Mouse (Mus musculus) central nervous system, embryonic 14 days (tissue): ENCODE results near the gene Rhox9. TPM values are rescaled to one million over a fixed set of nuclear protein-coding genes. Genes with fewer than 3 reads are reported as not detected.

ENCODE experiments used
- polyA plus RNA-seq: library from polyadenylated mRNA; depleted of rRNA; stranded (reverse); fragments of >200 nt; gene quantifications from 2 replicates; pipeline ENCODE4 v1.2.3, GENCODE M21; 2012; rRNA removed

Gene Rhox9
- not detected in 2 replicates for polyA plus RNA-seq

GRCm38 (mm10) chrX:37901670-37902069 is at the start of gene Rhox9:
Gene Rhox9 (minus strand): TSS chrX:37901770.

GRCm38 (mm10) chrX:37897132-37897531 is 4.4 kb downstream of the Rhox9 start, which contains the start of gene Rhox7b:
Gene Rhox7b (minus strand): TSS chrX:37897232.

GRCm38 (mm10) chrX:37878844-37879243 is 22.7 kb downstream of the Rhox9 start, which contains the start of gene Rhox8:
Gene Rhox8 (minus strand): TSS chrX:37878944.

Other genes starting within 250 kb of the Rhox9 start
- gene Rhox3h, start 233.0 kb downstream of the Rhox9 start, polyA plus RNA-seq, result not detected in 2 replicates
- not detected in 2 replicates for gene Rhox2h, start 228.5 kb downstream of the Rhox9 start, polyA plus RNA-seq
- gene Rhox5, start 96.9 kb downstream of the Rhox9 start, polyA plus RNA-seq, result 0.34 and 0.35 TPM in 2 replicates
- gene Rhox6, start 74.9 kb downstream of the Rhox9 start, polyA plus RNA-seq, result not detected in 2 replicates
- not detected in 2 replicates for gene Rhox7a, start 70.1 kb downstream of the Rhox9 start, polyA plus RNA-seq
- gene Rhox8, start 22.8 kb downstream of the Rhox9 start, polyA plus RNA-seq, result not detected in 2 replicates
- gene Rhox7b, start 4.5 kb downstream of the Rhox9 start, polyA plus RNA-seq, result not detected in 2 replicates
- gene Btg1-ps1, start 117.0 kb upstream of the Rhox9 start, polyA plus RNA-seq, result not detected in 2 replicates
- not detected in 2 replicates for gene Btg1-ps2, start 141.3 kb upstream of the Rhox9 start, polyA plus RNA-seq
- gene Rhox10, start 164.7 kb upstream of the Rhox9 start, polyA plus RNA-seq, result not detected in 2 replicates
- not detected in 2 replicates for gene Rhox11, start 183.4 kb upstream of the Rhox9 start, polyA plus RNA-seq
- gene Rhox12, start 209.1 kb upstream of the Rhox9 start, polyA plus RNA-seq, result not detected in 2 replicates
- not detected in 2 replicates for gene Rhox13, start 219.4 kb upstream of the Rhox9 start, polyA plus RNA-seq